Mouse (Mus musculus): ENCODE measurements around the gene Prokr2. TPM values are rescaled to one million over a fixed set of nuclear protein-coding genes. Genes with fewer than 3 reads are reported as not detected.
A peak's percentile ranks its signal among the peaks of the same experiment; 100 is the strongest.

The Prokr2 gene
- polyA plus RNA-seq, 1 experiment from 2014 or later = 3.1 TPM

- H3K4me3 ChIP-seq (replicated peaks) = peak overlapping the region; percentile 54
Observed at GRCm38 (mm10) chr2:132384511-132385193, 595 bp downstream of the Prokr2 start.

DNA sequence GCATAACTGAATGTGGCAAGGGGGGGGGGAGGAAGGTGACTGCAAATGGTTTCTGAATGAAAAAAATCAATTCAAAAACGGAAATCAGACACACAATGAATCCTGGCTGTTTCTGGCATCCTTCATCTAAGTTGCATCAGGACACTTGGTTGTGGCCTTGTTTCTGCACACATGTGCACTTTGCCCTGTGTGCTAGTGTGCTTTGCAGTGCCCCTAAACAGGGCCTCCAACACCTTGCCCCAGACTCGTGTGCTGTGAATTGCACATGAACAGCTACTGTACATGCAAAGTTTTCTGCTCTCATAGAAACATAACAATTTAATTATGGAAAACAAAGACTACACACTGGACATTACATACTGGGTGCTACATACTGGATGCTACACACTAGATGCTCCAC, 2.9 kb downstream of the Prokr2 start:
- Histone ChIP-seq H3K36me3 (no peaks in the 10 kb centered on the region), H3K9me3 (replicated peaks) (no peaks in the 10 kb centered on the region), H3K27me3 (replicated peaks) (peaks cover 18% of the 10 kb centered on the region), H3K4me2 (no peak overlapping the region), H3K9ac (replicated peaks) (no peak overlapping the region), H3K4me1 (peaks cover 15% of the 10 kb centered on the region), H3K27ac (replicated peaks) (no peak overlapping the region), H3K4me3 (replicated peaks) (no peak overlapping the region)
- ATAC-seq (ENCODE audit: low FRiP score) = no peak
- 74% methylated on average over 2 of the region's 2 CpGs for WGBS

More at GRCm38 (mm10) chr2:132384511-132385193, 595 bp downstream of the Prokr2 start:
- peak; percentile 82 for ATAC-seq (ENCODE audit: low FRiP score)
- Histone ChIP-seq H3K9ac (replicated peaks) (peak overlapping the region; percentile 48), H3K36me3 (no peaks in the 10 kb centered on the region), H3K27ac (replicated peaks) (no peak overlapping the region), H3K4me1 (peaks cover 15% of the 10 kb centered on the region), H3K27me3 (replicated peaks) (peaks cover 18% of the 10 kb centered on the region), H3K9me3 (replicated peaks) (no peaks in the 10 kb centered on the region), H3K4me2 (peak overlapping the region; percentile 97)
- WGBS = under 1% methylated on average over 31 of the region's 31 CpGs

- peaks cover 18% of the 10 kb centered on the region for H3K27me3 ChIP-seq (replicated peaks)
- H3K9me3 ChIP-seq (replicated peaks) = no peaks in the 10 kb centered on the region
- 53% methylated on average over 4 of the region's 4 CpGs for WGBS
- no peak overlapping the region for H3K9ac ChIP-seq (replicated peaks)
- no peak overlapping the region for H3K27ac ChIP-seq (replicated peaks)
- ATAC-seq (ENCODE audit: low FRiP score) = no peak
- no peak overlapping the region for H3K4me2 ChIP-seq
- no peaks in the 10 kb centered on the region for H3K36me3 ChIP-seq
- peaks cover 7% of the 10 kb centered on the region for H3K4me1 ChIP-seq
- H3K4me3 ChIP-seq (replicated peaks) = no peak overlapping the region
Observed at GRCm38 (mm10) chr2:132379690-132380089, 5.6 kb downstream of the Prokr2 start.

DNA sequence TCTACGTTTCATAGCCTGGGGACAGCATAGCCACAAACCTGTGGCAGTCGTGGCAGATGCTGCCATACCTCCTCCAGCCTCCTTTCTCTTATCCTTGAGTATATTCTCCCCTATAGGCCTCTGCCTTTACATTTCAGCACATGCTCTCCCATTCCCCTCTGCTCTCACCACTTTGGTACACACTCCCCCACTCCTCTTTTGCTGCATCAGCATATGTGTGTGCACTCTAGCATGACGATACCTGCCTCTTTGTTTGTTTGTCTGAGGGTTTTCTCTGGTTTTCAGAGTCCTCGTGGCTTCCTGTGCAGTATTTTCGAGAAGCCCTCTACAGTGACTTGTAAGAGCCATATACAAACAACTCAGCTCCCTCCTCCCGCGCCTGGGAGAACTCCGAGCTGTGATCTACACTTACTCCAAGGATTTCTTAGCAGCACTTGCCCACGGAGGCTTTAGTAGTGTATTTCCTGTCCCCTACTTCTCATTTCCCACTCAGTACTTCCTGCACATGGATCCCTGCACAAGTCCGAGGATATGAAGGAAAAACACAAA, 6.6 kb downstream of the Prokr2 start:
- Histone ChIP-seq H3K4me2 (no peak overlapping the region), H3K4me3 (replicated peaks) (no peak overlapping the region), H3K9ac (replicated peaks) (no peak overlapping the region), H3K27me3 (replicated peaks) (peaks cover 12% of the 10 kb centered on the region; the same call in 1 of the 2 replicates), H3K27ac (replicated peaks) (no peak overlapping the region), H3K9me3 (replicated peaks) (no peaks in the 10 kb centered on the region), H3K4me1 (no peaks in the 10 kb centered on the region), H3K36me3 (no peaks in the 10 kb centered on the region)
- 68% methylated on average over 10 of the region's 10 CpGs for WGBS
- no peak for ATAC-seq (ENCODE audit: low FRiP score)

DNA sequence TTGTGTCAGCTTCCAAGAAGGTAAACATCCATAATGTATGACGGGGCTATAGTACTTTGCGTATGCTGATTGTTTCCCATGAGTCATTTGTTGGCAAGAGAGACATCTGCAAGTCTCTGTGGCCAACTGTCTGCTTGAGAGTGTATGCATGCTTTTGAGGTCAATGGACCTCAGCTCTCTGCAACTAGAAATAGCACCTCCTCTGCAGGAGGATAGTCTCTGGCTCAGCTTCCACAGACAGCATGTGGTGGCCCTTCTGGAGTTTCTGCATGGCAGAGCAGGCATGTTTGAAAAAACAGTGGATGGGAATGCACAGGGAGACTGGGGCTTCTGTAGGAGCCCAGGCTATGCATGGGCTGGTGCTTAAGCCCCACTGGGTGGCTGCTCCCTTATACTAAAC, 7.8 kb downstream of the Prokr2 start:
- no peaks in the 10 kb centered on the region; the same call in 1 of the 2 replicates for H3K27me3 ChIP-seq (replicated peaks)
- 77% methylated on average over 2 of the region's 2 CpGs for WGBS
- ATAC-seq (ENCODE audit: low FRiP score) = no peak

DNA sequence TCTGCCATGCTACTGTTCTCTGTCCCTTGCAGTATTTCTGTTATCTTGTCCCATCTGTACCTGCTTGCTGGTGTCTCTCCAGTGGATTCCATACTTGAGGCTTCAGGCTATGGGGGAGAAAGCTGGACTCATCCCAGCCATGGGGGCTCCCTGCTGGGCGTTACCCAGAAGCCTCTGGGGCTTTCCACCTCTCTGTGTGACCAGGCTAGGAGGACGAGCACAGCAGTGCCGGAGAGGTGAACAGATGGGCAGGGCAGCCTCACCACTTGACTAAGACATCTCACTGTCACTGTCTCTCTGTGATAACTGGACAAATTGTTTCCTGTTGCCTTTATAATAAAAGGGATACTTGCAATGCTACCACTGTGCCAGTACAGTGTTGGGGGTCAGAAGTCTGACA, 9.5 kb downstream of the Prokr2 start:
- H3K9ac ChIP-seq (replicated peaks) = no peak overlapping the region
- WGBS = 73% methylated on average over 3 of the region's 3 CpGs
- no peaks in the 10 kb centered on the region for H3K9me3 ChIP-seq (replicated peaks)
- no peaks in the 10 kb centered on the region for H3K4me1 ChIP-seq
- no peaks in the 10 kb centered on the region for H3K27me3 ChIP-seq (replicated peaks)
- ATAC-seq (ENCODE audit: low FRiP score) = no peak
- no peak overlapping the region for H3K4me2 ChIP-seq
- H3K27ac ChIP-seq (replicated peaks) = no peak overlapping the region
- no peak overlapping the region for H3K4me3 ChIP-seq (replicated peaks)
- no peaks in the 10 kb centered on the region for H3K36me3 ChIP-seq

More for the DNA sequence above, 7.8 kb downstream of the Prokr2 start:
- H3K4me3 ChIP-seq (replicated peaks) = no peak overlapping the region
- H3K9ac ChIP-seq (replicated peaks) = no peak overlapping the region
- no peaks in the 10 kb centered on the region for H3K9me3 ChIP-seq (replicated peaks)
- H3K4me1 ChIP-seq = no peaks in the 10 kb centered on the region
- no peak overlapping the region for H3K4me2 ChIP-seq
- H3K27ac ChIP-seq (replicated peaks) = no peak overlapping the region
- H3K36me3 ChIP-seq = no peaks in the 10 kb centered on the region

GRCm38 (mm10) chr2:132375135-132375534, 10.1 kb downstream of the Prokr2 start:
- H3K36me3 ChIP-seq = no peaks in the 10 kb centered on the region
- H3K9ac ChIP-seq (replicated peaks) = no peak overlapping the region
- no peak for ATAC-seq (ENCODE audit: low FRiP score)
- H3K4me3 ChIP-seq (replicated peaks) = no peak overlapping the region
- no peaks in the 10 kb centered on the region for H3K4me1 ChIP-seq
- 85% methylated on average over 9 of the region's 9 CpGs for WGBS
- no peak overlapping the region for H3K27ac ChIP-seq (replicated peaks)
- H3K27me3 ChIP-seq (replicated peaks) = no peaks in the 10 kb centered on the region
- H3K4me2 ChIP-seq = no peak overlapping the region
- H3K9me3 ChIP-seq (replicated peaks) = no peaks in the 10 kb centered on the region

DNA sequence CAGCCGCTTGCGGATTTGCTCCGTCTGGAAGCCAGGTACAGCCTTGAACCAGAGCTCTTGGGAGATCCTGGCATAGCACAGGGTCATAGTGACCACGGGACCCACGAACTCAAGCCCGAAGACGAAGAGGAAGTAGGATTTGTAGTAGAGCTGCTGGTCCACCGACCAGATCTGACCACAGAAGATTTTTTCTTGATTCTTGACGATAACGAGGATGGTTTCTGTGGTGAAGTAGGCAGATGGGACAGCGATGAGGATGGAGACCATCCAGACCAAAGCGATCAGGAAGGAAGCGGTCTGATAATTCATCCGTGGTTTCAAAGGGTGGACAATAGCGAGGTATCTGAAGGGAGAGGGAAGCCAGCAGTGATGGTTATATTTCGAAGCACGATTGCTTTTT, 11.5 kb downstream of the Prokr2 start:
- Histone ChIP-seq H3K4me1 (no peaks in the 10 kb centered on the region), H3K4me3 (replicated peaks) (no peak overlapping the region), H3K9me3 (replicated peaks) (no peaks in the 10 kb centered on the region), H3K27me3 (replicated peaks) (no peaks in the 10 kb centered on the region), H3K36me3 (no peaks in the 10 kb centered on the region), H3K9ac (replicated peaks) (no peak overlapping the region), H3K27ac (replicated peaks) (no peak overlapping the region), H3K4me2 (no peak overlapping the region)
- 91% methylated on average over 17 of the region's 17 CpGs for WGBS
- ATAC-seq (ENCODE audit: low FRiP score) = no peak

DNA sequence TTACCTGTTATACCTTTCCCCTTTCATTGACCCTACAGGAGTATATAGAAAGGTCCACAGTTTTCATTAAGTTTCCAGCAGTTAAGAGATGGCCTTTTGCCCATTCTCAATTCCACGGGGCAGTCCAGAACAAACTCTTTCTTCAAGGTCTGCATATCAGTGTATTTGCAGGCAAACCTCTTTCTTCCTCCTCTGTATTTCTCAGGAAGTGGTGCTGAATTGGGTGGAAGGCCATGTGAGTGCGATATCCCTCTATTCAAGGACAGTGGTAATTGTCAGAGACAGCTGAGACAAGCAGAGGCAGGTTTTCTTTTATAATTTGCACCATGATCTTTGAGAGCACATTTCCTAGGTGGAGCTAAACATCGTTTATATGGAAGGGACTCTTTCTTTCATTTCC, 16.8 kb downstream of the Prokr2 start:
- Histone ChIP-seq H3K27me3 (replicated peaks) (no peaks in the 10 kb centered on the region), H3K27ac (replicated peaks) (no peak overlapping the region), H3K4me3 (replicated peaks) (no peak overlapping the region), H3K4me1 (no peaks in the 10 kb centered on the region), H3K9me3 (replicated peaks) (no peaks in the 10 kb centered on the region), H3K36me3 (no peaks in the 10 kb centered on the region), H3K9ac (replicated peaks) (no peak overlapping the region), H3K4me2 (no peak overlapping the region)
- ATAC-seq (ENCODE audit: low FRiP score) = no peak
- WGBS = 94% methylated on average over 3 of the region's 3 CpGs

DNA sequence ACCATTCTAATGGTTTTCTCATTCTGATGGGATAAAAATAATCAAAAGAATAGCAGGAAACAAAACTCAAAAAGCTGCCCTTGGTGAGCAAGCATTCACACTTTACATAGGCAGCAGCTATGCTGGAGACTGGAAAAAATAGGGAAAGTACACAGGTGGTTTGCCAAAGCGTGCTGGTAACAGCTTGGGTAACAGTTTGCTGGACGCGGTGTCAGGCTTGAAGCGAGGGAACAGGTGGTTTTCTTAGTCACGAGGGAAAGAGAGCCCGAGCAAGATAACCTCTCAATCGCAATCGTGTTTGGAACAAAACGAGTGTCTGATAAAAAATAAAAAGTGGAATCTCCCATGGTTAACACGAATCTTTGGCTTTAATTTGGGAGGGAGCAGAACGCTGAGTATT, 41.4 kb downstream of the Prokr2 start:
- Histone ChIP-seq H3K27ac (replicated peaks) (no peak overlapping the region), H3K27me3 (replicated peaks) (no peaks in the 10 kb centered on the region), H3K4me3 (replicated peaks) (no peak overlapping the region), H3K9me3 (replicated peaks) (no peaks in the 10 kb centered on the region), H3K4me1 (no peaks in the 10 kb centered on the region), H3K9ac (replicated peaks) (no peak overlapping the region), H3K36me3 (no peaks in the 10 kb centered on the region), H3K4me2 (no peak overlapping the region)
- WGBS = 92% methylated on average over 11 of the region's 11 CpGs
- no peak for ATAC-seq (ENCODE audit: low FRiP score)

DNA sequence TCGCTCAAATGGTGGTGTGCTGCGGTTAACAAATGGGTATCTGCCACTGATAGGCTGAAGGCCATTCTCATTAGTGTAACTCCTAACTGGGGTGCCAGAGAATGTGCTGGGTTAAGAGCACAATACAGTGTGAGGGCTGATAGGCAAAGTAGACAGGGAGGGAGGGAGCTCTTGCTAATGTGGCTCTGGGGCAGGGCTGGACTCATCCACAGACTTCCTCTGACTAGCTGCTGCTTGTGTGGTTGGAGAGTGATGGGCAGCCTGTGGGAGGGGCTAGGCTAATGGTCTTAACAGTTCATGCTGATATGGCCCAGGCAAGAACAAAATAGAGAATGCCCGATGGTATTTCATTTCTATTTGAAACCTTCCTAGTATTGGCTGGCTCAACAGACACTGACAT, 44.0 kb downstream of the Prokr2 start:
- Histone ChIP-seq H3K9ac (replicated peaks) (no peak overlapping the region), H3K27ac (replicated peaks) (no peak overlapping the region), H3K4me3 (replicated peaks) (no peak overlapping the region), H3K4me1 (no peaks in the 10 kb centered on the region), H3K9me3 (replicated peaks) (no peaks in the 10 kb centered on the region), H3K36me3 (no peaks in the 10 kb centered on the region), H3K4me2 (no peak overlapping the region), H3K27me3 (replicated peaks) (no peaks in the 10 kb centered on the region)
- ATAC-seq (ENCODE audit: low FRiP score) = no peak
- WGBS = 93% methylated on average over 3 of the region's 3 CpGs

- no peaks in the 10 kb centered on the region for H3K27me3 ChIP-seq (replicated peaks)
- no peak for ATAC-seq (ENCODE audit: low FRiP score)
- H3K9me3 ChIP-seq (replicated peaks) = no peaks in the 10 kb centered on the region
- no peak overlapping the region for H3K4me3 ChIP-seq (replicated peaks)
- no peaks in the 10 kb centered on the region for H3K36me3 ChIP-seq
- H3K4me2 ChIP-seq = no peak overlapping the region
- H3K9ac ChIP-seq (replicated peaks) = no peak overlapping the region
- WGBS = 90% methylated on average over 2 of the region's 2 CpGs
- H3K27ac ChIP-seq (replicated peaks) = no peak overlapping the region
- no peaks in the 10 kb centered on the region for H3K4me1 ChIP-seq
Observed at GRCm38 (mm10) chr2:132340350-132340749, 44.9 kb downstream of the Prokr2 start.

Data from neural tube, embryonic 15.5 days (tissue).